Mouse (Mus musculus) kidney, adult 2 months (tissue): Measurements from ENCODE around the gene Pole4. TPM values are rescaled to one million over a fixed set of nuclear protein-coding genes. Genes with fewer than 3 reads are reported as not detected.

Experiments
- DNase-seq: peaks from one replicate; pipeline ENCODE4 v3.0.0; 2021
- H3K27ac ChIP-seq: fragments of 200-500 bp; 2 replicates; pipeline ENCODE4 v1.5.1; 2012; ENCODE audit warnings: low read depth, low read length, control low read depth, inconsistent platforms; ENCODE audit not compliant: insufficient read depth
- H3K27me3 ChIP-seq: fragments of 200-500 bp; replicated peaks from 2 replicates; pipeline ENCODE4 v1.6.1; 2012; ENCODE audit warnings: mild to moderate bottlenecking, moderate library complexity, low read length, inconsistent platforms; ENCODE audit not compliant: control insufficient read depth, insufficient read depth
- H3K36me3 ChIP-seq: fragments of 200-500 bp; 2 replicates; pipeline ENCODE4 v1.6.1; 2012; ENCODE audit warnings: mild to moderate bottlenecking, moderate library complexity, low read length, inconsistent platforms; ENCODE audit not compliant: control insufficient read depth, insufficient read depth
- H3K4me1 ChIP-seq: fragments of 200-500 bp; 2 replicates; pipeline ENCODE4 v1.6.1; 2011; ENCODE audit warnings: low read length; ENCODE audit not compliant: control insufficient read depth, insufficient read depth
- H3K4me3 ChIP-seq: fragments of 200-500 bp; 2 replicates; pipeline ENCODE4 v1.5.1; 2011; ENCODE audit warnings: mild to moderate bottlenecking, low read depth, low read length, control low read depth; ENCODE audit not compliant: insufficient read depth
- CTCF ChIP-seq: fragments of 200-500 bp; conservative IDR thresholded peaks from 2 replicates; pipeline ENCODE4 v1.5.1; 2011; ENCODE audit warnings: low read depth, mild to moderate bottlenecking, control low read depth, low read length, moderate library complexity, mixed read lengths; ENCODE audit not compliant: insufficient read depth, insufficient read length
- POLR2A ChIP-seq: fragments of 200-500 bp; IDR thresholded peaks from one replicate; pipeline ENCODE4 v1.6.1; 2011; ENCODE audit warnings: low read depth, low read length, control low read depth
- WGBS: fragments of 180-500 bp; shearing (Covaris S2); methylation state at CpG from one replicate; pipeline ENCODE4 v1.1.7; 2018; 5-methylcytosine and 5-hydroxymethylcytosine counted together
- polyA plus RNA-seq: library from polyadenylated mRNA; depleted of rRNA; stranded (reverse); fragments of >200 nt; gene quantifications from 2 replicates; pipeline ENCODE4 v1.2.3, GENCODE M21; 2012

Gene Pole4
- polyA plus RNA-seq, 1 experiment = 14.0 TPM

DNA sequence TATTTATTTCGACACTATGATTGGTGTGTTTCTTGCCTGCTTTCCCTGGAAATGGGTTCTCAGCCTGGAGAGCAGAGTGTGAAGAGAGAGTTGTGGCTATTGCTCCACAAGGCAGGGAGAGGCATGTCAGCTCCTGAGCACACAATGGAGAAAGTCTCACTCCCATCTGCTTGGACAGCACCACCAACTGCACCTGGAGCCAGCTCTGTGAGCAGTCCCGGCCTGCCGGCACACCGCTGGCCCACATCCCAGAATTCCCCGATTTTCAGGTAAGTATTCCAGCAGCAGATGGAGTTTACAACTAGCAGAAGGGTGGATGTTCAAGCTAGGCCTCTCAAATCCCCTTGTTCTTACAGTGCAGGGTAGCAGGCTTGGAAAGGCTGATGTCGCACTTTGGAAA is 10.1 kb upstream of the Pole4 start:
- H3K4me3 ChIP-seq = no peak overlapping the region
- TF ChIP-seq POLR2A (no peak), CTCF (no peak)
- no peak overlapping the region for H3K27ac ChIP-seq
- 85% methylated on average over 6 of the region's 6 CpGs for WGBS
- H3K36me3 ChIP-seq = no peaks in the 10 kb centered on the region
- no peaks in the 10 kb centered on the region for H3K4me1 ChIP-seq
- no peak for DNase-seq
- no peaks in the 10 kb centered on the region; the same call in 1 of the 2 replicates for H3K27me3 ChIP-seq

DNA sequence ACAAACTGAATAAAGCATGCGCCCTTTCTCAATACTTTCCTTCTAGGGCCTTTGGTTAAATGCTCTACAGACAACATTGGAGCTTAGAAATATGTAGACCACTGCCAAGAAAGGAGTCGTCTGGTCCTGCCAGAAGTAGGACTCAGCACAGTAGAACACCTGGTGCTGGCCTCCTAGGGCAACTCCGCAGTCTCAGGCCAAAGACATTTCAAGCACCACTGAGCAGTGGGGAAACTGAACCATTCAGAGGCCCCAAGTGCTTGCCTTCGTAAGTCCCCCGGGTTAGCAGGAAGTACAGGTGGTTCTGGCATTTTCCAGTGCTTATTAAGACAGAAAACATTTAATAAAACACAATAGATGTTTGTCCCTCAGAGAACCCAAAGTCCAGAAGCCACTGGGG is 9.7 kb upstream of the Pole4 start:
- no peak for DNase-seq
- Histone ChIP-seq H3K36me3 (no peaks in the 10 kb centered on the region), H3K4me3 (no peak overlapping the region), H3K27me3 (no peaks in the 10 kb centered on the region; the same call in 1 of the 2 replicates), H3K4me1 (no peaks in the 10 kb centered on the region), H3K27ac (no peak overlapping the region)
- no peak for TF ChIP-seq CTCF
- TF ChIP-seq POLR2A = no peak
- WGBS = 61% methylated on average over 5 of the region's 5 CpGs

DNA sequence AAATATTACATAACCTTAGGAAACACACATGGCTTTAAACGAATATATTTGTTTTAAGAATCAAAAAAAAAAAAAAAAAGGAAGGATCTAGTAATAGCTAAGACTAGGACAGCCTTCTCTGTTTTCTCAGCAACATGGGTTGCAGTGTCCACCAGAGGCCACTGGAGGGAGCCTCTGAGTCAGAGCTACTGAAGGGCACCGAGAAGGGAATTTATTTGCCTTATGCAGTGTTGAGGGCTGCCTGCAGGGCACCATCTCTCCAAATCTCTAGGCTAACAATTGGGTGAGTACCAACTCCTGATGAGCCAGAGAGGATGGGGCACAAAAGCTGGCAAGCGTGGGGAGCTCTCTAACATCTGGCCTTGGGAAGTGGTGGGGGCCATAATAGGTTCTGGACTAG is 9.1 kb upstream of the Pole4 start:
- TF ChIP-seq CTCF (peak; percentile 75), POLR2A (no peak)
- 24% methylated on average over 3 of the region's 3 CpGs for WGBS
- Histone ChIP-seq H3K27me3 (no peaks in the 10 kb centered on the region), H3K27ac (no peak overlapping the region), H3K4me3 (no peak overlapping the region), H3K4me1 (no peaks in the 10 kb centered on the region), H3K36me3 (no peaks in the 10 kb centered on the region)
- peak; percentile 67 for DNase-seq

DNA sequence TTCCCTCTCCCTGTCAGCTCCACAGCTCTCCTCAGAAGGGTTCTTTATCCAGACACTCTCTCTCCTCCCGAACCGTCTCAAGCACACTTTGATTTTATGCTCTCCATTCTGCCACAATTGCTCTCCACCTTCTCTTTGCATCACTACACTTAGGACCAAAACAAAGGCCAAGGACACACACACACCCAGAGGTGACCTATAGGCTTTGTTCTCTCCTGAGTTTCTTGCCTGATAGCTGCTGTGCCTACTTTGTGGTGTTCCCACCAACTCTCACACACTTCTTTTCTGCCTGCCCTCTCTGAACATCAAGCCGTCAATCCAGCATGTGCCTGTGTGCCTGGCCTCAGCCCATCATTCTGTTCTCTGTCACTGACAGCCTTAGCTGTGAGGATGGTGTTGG is 2.6 kb upstream of the Pole4 start:
- no peak for DNase-seq
- H3K27ac ChIP-seq = no peak overlapping the region
- no peaks in the 10 kb centered on the region for H3K4me1 ChIP-seq
- no peaks in the 10 kb centered on the region for H3K27me3 ChIP-seq
- TF ChIP-seq POLR2A = no peak
- no peak for TF ChIP-seq CTCF
- no peaks in the 10 kb centered on the region for H3K36me3 ChIP-seq
- 67% methylated on average over 3 of the region's 3 CpGs for WGBS
- no peak overlapping the region for H3K4me3 ChIP-seq

DNA sequence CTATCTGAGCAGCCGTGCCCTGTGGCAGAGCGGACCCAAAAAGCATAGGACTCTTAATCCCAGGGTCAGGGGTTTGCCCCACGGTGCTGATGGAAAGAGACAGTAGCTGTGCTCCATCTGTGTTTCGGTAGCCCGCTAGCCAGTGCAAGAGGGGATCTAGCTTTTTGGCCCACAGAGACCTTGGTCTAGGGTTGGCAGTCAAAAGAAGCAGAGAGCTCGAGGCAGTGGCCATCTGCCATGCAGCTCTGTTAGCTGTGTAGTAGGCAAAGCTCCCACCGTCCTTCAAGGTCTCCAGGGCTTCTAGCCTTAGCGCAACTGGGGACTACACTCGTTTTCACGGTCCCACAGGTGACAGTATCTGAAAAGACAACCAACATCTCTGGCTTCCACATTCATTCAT is 2.1 kb upstream of the Pole4 start:
- H3K27ac ChIP-seq = no peak overlapping the region
- no peak overlapping the region for H3K4me3 ChIP-seq
- no peaks in the 10 kb centered on the region for H3K36me3 ChIP-seq
- H3K4me1 ChIP-seq = no peaks in the 10 kb centered on the region
- no peaks in the 10 kb centered on the region for H3K27me3 ChIP-seq
- TF ChIP-seq POLR2A (no peak), CTCF (no peak)
- DNase-seq = no peak
- WGBS = 92% methylated on average over 10 of the region's 10 CpGs

DNA sequence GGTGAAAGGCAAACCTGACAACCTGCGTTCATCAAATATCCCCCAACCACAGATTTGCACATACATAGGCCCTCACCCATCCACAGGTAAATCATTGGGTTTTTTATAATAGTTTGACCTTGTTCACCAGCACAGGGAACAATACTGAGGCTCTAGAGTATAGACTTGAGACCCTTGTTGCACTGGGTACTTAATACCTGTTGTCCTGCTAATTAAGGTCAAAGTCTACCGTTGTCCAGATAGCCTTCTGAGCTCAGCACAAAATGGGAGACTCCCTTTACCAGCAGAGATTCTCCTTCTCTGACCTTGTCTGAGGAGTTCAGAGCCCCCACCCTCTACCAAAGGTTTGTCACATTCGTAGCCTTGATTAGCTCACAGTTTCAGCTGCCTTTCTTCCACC is 1.5 kb downstream of the Pole4 start:
- Histone ChIP-seq H3K27me3 (no peaks in the 10 kb centered on the region), H3K27ac (no peak overlapping the region), H3K36me3 (no peaks in the 10 kb centered on the region), H3K4me3 (no peak overlapping the region), H3K4me1 (no peaks in the 10 kb centered on the region)
- 85% methylated on average over 3 of the region's 3 CpGs for WGBS
- no peak for DNase-seq
- TF ChIP-seq CTCF (no peak), POLR2A (no peak)

DNA sequence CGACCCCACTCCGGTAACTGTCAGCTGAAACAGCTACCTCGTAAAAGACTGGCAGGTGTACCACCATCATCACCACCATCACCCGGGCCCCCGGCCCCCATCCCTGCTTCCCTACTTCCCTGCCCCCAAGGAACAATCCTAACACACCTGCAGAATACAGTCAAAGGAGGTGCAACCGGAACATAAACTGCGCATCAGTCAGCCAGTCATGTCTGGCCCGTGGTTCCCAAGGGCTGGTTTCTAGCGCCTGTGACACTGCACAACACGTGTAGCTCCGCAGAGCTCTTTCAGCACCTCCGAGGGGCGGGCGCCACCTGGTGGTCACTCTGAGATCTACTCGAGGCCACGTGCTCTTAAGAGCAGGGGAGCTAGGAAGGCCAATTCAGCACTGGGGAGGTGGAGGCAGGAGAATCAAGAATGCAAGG is 2.6 kb downstream of the Pole4 start:
- Histone ChIP-seq H3K4me3 (no peak overlapping the region), H3K27me3 (no peaks in the 10 kb centered on the region), H3K27ac (no peak overlapping the region), H3K4me1 (no peaks in the 10 kb centered on the region), H3K36me3 (no peaks in the 10 kb centered on the region)
- peak; percentile 81 for DNase-seq
- TF ChIP-seq POLR2A (no peak), CTCF (peak; percentile 91)
- WGBS = 25% methylated on average over 16 of the region's 16 CpGs

DNA sequence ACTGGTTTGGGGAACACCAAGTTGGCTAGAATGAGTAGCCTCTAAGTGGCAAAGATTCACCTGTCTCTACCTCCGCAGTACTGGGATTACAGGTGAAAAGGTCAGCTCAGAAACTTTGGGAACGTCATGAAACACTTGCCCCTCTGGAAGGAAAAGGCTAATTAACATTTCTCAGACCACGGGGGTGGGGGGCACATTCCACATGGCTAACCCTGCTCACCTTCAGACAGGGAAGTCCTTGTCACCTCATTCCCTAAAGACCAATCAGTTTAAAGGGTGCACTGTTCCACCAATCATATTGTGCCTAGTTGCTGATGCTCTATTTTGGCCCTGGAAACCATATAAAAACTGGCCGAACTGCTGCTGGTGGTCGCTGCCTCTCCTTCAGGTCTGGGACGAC is 3.9 kb downstream of the Pole4 start:
- Histone ChIP-seq H3K4me3 (no peak overlapping the region), H3K4me1 (no peaks in the 10 kb centered on the region), H3K36me3 (no peaks in the 10 kb centered on the region), H3K27ac (no peak overlapping the region), H3K27me3 (no peaks in the 10 kb centered on the region)
- TF ChIP-seq CTCF (no peak), POLR2A (no peak)
- DNase-seq = no peak
- WGBS = 56% methylated on average over 6 of the region's 6 CpGs
